Mouse (Mus musculus) MEL (cell line): ENCODE results near the gene Msi2. TPM values are rescaled to one million over a fixed set of nuclear protein-coding genes. Genes with fewer than 3 reads are reported as not detected.

ENCODE experiments used
- DNase-seq: peaks from one replicate; pipeline ENCODE4 v3.0.0; 2011; ENCODE audit warnings: low read depth, low spot score
- H3K27ac ChIP-seq: 2 replicates; pipeline ENCODE4 v1.5.1; 2012; ENCODE audit warnings: low read depth, mild to moderate bottlenecking, control low read depth, low read length, moderate library complexity; ENCODE audit not compliant: control insufficient read depth
- H3K27me3 ChIP-seq, 2 experiments: fragments of 150-350 bp in 1 of 2; sonication (generic) in 1 of 2; 2 replicates each; pipeline ENCODE4 v1.6.1; 2012; ENCODE audit warnings: low read length in 2 of 2, mild to moderate bottlenecking in 2 of 2, improper control_type of control experiment in 1 of 2, moderate library complexity in 1 of 2; ENCODE audit not compliant: insufficient read depth in 2 of 2, control insufficient read depth in 1 of 2
- H3K36me3 ChIP-seq, 2 experiments: 2 replicates each; pipeline ENCODE4 v1.6.1; 2012 to 2014; ENCODE audit warnings: low read length in 2 of 2, improper control_type of control experiment in 1 of 2, inconsistent platforms in 1 of 2, mild to moderate bottlenecking in 1 of 2; ENCODE audit not compliant: insufficient read depth in 2 of 2, control insufficient read depth in 1 of 2
- H3K4me1 ChIP-seq, 2 experiments: fragments of 150-350 bp in 1 of 2; sonication (generic) in 1 of 2; 2 replicates each; pipeline ENCODE4 v1.6.1; 2012; ENCODE audit warnings: low read length in 2 of 2, improper control_type of control experiment in 1 of 2, mild to moderate bottlenecking in 1 of 2; ENCODE audit not compliant: insufficient read depth in 2 of 2, control insufficient read depth in 1 of 2
- H3K4me3 ChIP-seq, 2 experiments: fragments of 150-350 bp in 1 of 2; sonication (generic) in 1 of 2; 2 replicates each; pipeline ENCODE4 v1.5.1; 2012; ENCODE audit warnings: low read depth in 2 of 2, low read length in 2 of 2, mild to moderate bottlenecking in 2 of 2, moderate library complexity in 2 of 2, control low read depth in 1 of 2, improper control_type of control experiment in 1 of 2; ENCODE audit not compliant: control insufficient read depth in 1 of 2, insufficient read depth in 1 of 2
- H3K79me2 ChIP-seq: 2 replicates; pipeline ENCODE4 v1.6.1; 2012; ENCODE audit warnings: mild to moderate bottlenecking, low read length, moderate library complexity; ENCODE audit not compliant: control insufficient read depth, poor library complexity, insufficient read depth
- H3K9ac ChIP-seq: 2 replicates; pipeline ENCODE4 v1.6.1; 2012; ENCODE audit warnings: low read depth, mild to moderate bottlenecking, control low read depth, low read length, moderate library complexity; ENCODE audit not compliant: control insufficient read depth, poor library complexity, severe bottlenecking
- H3K9me3 ChIP-seq: fragments of 150-350 bp; sonication (generic); replicated peaks from 2 replicates; pipeline ENCODE4 v1.6.1; 2012; ENCODE audit warnings: mild to moderate bottlenecking, low read length, improper control_type of control experiment, moderate library complexity; ENCODE audit not compliant: insufficient read depth
- BHLHE40 ChIP-seq: IDR thresholded peaks from 2 replicates; pipeline ENCODE4 v1.6.1; 2012; ENCODE audit warnings: low read depth, mild to moderate bottlenecking, inconsistent platforms, low read length, improper control_type of control experiment, borderline replicate concordance
- CHD1 ChIP-seq: IDR thresholded peaks from 2 replicates; pipeline ENCODE4 v1.6.1; 2012; ENCODE audit warnings: low read depth, mild to moderate bottlenecking, inconsistent platforms, low read length, improper control_type of control experiment
- ELF1 ChIP-seq: IDR thresholded peaks from 2 replicates; pipeline ENCODE4 v1.6.1; 2014; ENCODE audit warnings: low read depth, mild to moderate bottlenecking, inconsistent platforms, low read length, improper control_type of control experiment, moderate library complexity
- KAT2A ChIP-seq: conservative IDR thresholded peaks from 2 replicates; pipeline ENCODE4 v1.6.1; 2012; ENCODE audit warnings: low read depth, low read length, improper control_type of control experiment, inconsistent platforms
- MXI1 ChIP-seq: IDR thresholded peaks from 2 replicates; pipeline ENCODE4 v1.6.1; 2011; ENCODE audit warnings: mild to moderate bottlenecking, low read depth, low read length, improper control_type of control experiment
- MYC ChIP-seq: IDR thresholded peaks from 2 replicates; pipeline ENCODE4 v1.6.1; 2011; ENCODE audit warnings: low read depth, mild to moderate bottlenecking, low read length, improper control_type of control experiment, moderate library complexity
- NELFE ChIP-seq: IDR thresholded peaks from 2 replicates; pipeline ENCODE4 v1.6.1; 2011; ENCODE audit warnings: low read depth, low read length, improper control_type of control experiment
- POLR2AphosphoS2 ChIP-seq: IDR thresholded peaks from 2 replicates; pipeline ENCODE4 v1.6.1; 2011; ENCODE audit warnings: low read length, improper control_type of control experiment
- RAD21 ChIP-seq: IDR thresholded peaks from 2 replicates; pipeline ENCODE4 v1.6.1; 2011; ENCODE audit warnings: mild to moderate bottlenecking, low read depth, low read length, improper control_type of control experiment
- RCOR1 ChIP-seq: IDR thresholded peaks from 2 replicates; pipeline ENCODE4 v1.6.1; 2012; ENCODE audit warnings: low read depth, mild to moderate bottlenecking, inconsistent platforms, low read length, improper control_type of control experiment
- SIN3A ChIP-seq: IDR thresholded peaks from 2 replicates; pipeline ENCODE4 v1.6.1; 2012; ENCODE audit warnings: low read length, improper control_type of control experiment, inconsistent platforms
- TBP ChIP-seq: IDR thresholded peaks from 2 replicates; pipeline ENCODE4 v1.8.0; 2011; ENCODE audit warnings: low read depth, low read length, improper control_type of control experiment
- UBTF ChIP-seq: IDR thresholded peaks from 2 replicates; pipeline ENCODE4 v1.6.1; 2012; ENCODE audit warnings: low read depth, mild to moderate bottlenecking, inconsistent platforms, low read length, improper control_type of control experiment, moderate library complexity, borderline replicate concordance; ENCODE audit not compliant: insufficient read depth
- USF2 ChIP-seq, 2 experiments: IDR thresholded peaks; 2 replicates each; pipeline ENCODE4 v1.6.1; 2011 to 2012; ENCODE audit warnings: improper control_type of control experiment in 2 of 2, low read length in 2 of 2, borderline replicate concordance in 1 of 2, inconsistent platforms in 1 of 2, low read depth in 1 of 2, mild to moderate bottlenecking in 1 of 2; ENCODE audit not compliant: insufficient read depth in 1 of 2
- polyA plus RNA-seq, 2 experiments: library from polyadenylated mRNA; stranded (reverse) in 1 of 2; unstranded in 1 of 2; fragments of >175 nt in 1 of 2; fragments of >200 nt in 1 of 2; gene quantifications; 2 replicates each; pipeline versions ENCODE4 v1.2.1 to v1.2.4; 2012; ENCODE audit warnings: low replicate concordance in 2 of 2, low read depth in 1 of 2; ENCODE audit not compliant: insufficient read length in 2 of 2, insufficient read depth in 1 of 2, missing spikeins in 1 of 2
- total RNA-seq: library from RNA; depleted of rRNA; stranded (reverse); fragments of 300-350 nt; gene quantifications from 2 replicates; pipeline ENCODE4 v1.2.3, GENCODE M21; 2012

Msi2 gene
- total and polyA plus RNA-seq, 3 experiments, result 16.2 to 29.7 TPM; not detected in 1

GRCm38 (mm10) chr11:88365914-88366540 is 352.3 kb downstream of the Msi2 start:
- Histone ChIP-seq H3K4me1 (peaks cover 6 to 16% of the 10 kb centered on the region in 2 experiments; a peak in 3 of 4 replicates), H3K9ac (no peak overlapping the region), H3K9me3 (no peaks in the 10 kb centered on the region), H3K27ac (no peak overlapping the region), H3K27me3 (no peaks in the 10 kb centered on the region), H3K36me3 (peaks cover 0 to 9% of the 10 kb centered on the region in 2 experiments; a peak in 2 of 4 replicates), H3K79me2 (no peaks in the 10 kb centered on the region), H3K4me3 (no peak overlapping the region)
- TF ChIP-seq ELF1 (no peak), CHD1 (no peak), MYC (no peak), MXI1 (no peak), USF2 (IDR thresholded peaks at IDR 0.05; ENCODE audit: borderline replicate concordance in 1 of 2, insufficient read depth in 1 of 2, low read depth in 1 of 2, low read length in 2 of 2) (no peak)
- DNase-seq, result no peak

- Histone ChIP-seq H3K9me3 (no peaks in the 10 kb centered on the region), H3K9ac (no peak overlapping the region), H3K4me1 (peaks cover 6 to 16% of the 10 kb centered on the region in 2 experiments; a peak in 3 of 4 replicates), H3K4me3 (no peak overlapping the region), H3K79me2 (no peaks in the 10 kb centered on the region), H3K27ac (no peak overlapping the region), H3K36me3 (peaks cover 0 to 9% of the 10 kb centered on the region in 2 experiments; a peak in 2 of 4 replicates), H3K27me3 (no peaks in the 10 kb centered on the region)
- TF ChIP-seq POLR2AphosphoS2 (no peak), RCOR1 (no peak), UBTF (no peak), RAD21 (no peak)
- no peak for DNase-seq
Observed at GRCm38 (mm10) chr11:88364231-88364630, 354.1 kb downstream of the Msi2 start.

DNA sequence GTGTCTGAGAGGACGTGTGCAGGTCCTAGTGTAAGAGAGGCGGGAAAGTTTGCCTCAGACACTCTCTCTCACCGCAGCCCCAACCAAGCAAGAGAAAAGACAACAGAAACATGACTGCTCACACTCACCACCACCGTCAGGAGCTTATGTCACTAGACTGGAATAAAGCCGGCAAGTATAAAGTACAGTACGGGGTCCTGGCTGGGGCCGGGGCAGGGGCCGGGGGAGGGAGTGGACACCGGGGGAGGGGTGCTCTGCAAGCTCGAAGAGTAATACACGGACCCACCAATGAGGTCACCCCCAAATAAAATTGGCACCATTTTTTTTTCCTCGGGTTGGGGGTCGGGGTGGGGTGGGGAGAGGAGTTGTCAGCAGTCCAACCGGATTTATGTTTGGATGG is 354.8 kb downstream of the Msi2 start:
- H3K9ac ChIP-seq, result no peak overlapping the region
- H3K27me3 ChIP-seq, result no peaks in the 10 kb centered on the region
- H3K4me1 ChIP-seq, result peaks cover 6 to 13% of the 10 kb centered on the region in 2 experiments; a peak in 3 of 4 replicates
- H3K36me3 ChIP-seq, result peaks cover 0 to 9% of the 10 kb centered on the region in 2 experiments; a peak in 2 of 4 replicates
- TF ChIP-seq POLR2AphosphoS2 (no peak), KAT2A (no peak), TBP (no peak), BHLHE40 (no peak), ELF1 (no peak), SIN3A (no peak), RAD21 (no peak), NELFE (no peak), USF2 (IDR thresholded peaks at IDR 0.05; ENCODE audit: borderline replicate concordance in 1 of 2, insufficient read depth in 1 of 2, low read depth in 1 of 2, low read length in 2 of 2) (no peak)
- no peaks in the 10 kb centered on the region for H3K79me2 ChIP-seq
- no peak overlapping the region for H3K27ac ChIP-seq
- DNase-seq, result no peak
- no peak overlapping the region for H3K4me3 ChIP-seq
- no peaks in the 10 kb centered on the region for H3K9me3 ChIP-seq
